In the genomic region with DNA sequence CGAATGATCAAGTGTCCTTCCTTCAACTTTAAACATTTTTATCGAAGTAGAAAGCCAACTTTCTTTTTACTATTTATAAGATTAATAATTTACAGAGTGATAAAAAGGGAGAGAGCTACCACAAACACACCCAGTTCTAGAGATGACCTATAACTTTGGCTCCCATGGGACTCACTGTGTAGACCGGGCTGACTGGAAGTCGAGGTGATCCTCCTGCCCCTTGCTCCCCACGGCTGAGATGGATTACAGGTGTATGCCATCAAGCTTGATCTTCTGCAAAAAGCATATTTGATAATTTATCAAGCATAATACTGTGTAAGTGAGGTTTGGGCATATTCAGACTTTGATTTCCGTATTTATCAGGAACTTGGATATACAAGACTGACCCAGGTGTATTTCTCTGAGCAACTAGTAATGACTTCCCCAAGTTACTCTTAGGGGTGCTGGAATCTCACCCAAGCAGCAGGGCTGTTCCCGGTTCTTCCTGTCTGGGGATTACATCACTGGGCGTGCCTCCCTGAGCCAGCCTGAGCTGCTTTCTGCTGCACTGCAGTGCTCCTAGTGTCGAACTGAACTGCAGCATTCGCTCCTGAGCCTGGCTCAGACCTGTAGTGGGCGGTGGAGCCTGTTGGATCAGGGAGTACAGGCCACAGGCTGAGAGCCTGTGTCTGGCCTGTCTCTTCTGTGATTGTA, we compare ENCODE assay signal across 8 mouse cellular contexts. TPM values are rescaled to one million over a fixed set of nuclear protein-coding genes. Genes with fewer than 3 reads are reported as not detected.
DNase-seq lines count a peak whose midpoint lies in the region; ATAC-seq and TF ChIP-seq lines count a peak whose summit lies in the region.

No protein-coding gene starts in this region.

- TF ChIP-seq CTCF in forebrain, postnatal 0 days (IDR thresholded peaks at IDR 0.05; ENCODE audit: low read depth), result peak; percentile 28
- peak; percentile 17; the same call in 1 of the 2 replicates for TF ChIP-seq CTCF in bone marrow, adult 2 months (IDR thresholded peaks at IDR 0.05; ENCODE audit: control insufficient read depth, insufficient read depth, low read length)

- TF ChIP-seq POLR2A in bone marrow, adult 2 months (IDR thresholded peaks at IDR 0.05; ENCODE audit: borderline replicate concordance, control insufficient read depth, low read depth, low read length), result no peak

- ATAC-seq in forebrain, postnatal 0 days, result peak; percentile 53; the same call in 1 of the 2 replicates
- ATAC-seq in forebrain, embryonic 12.5 days (ENCODE audit: low FRiP score), result no peak
- ATAC-seq in liver, embryonic 16.5 days (ENCODE audit: low read depth), result peak; percentile 63
- ATAC-seq in stomach, embryonic 15.5 days (ENCODE audit: insufficient read depth, low FRiP score, low read depth), result peak; percentile 80
- no peak for ATAC-seq in forebrain, embryonic 15.5 days (replicated peaks)

- H3K9ac ChIP-seq in forebrain, postnatal 0 days, result no peak overlapping the region
- no peak overlapping the region for H3K9ac ChIP-seq in forebrain, embryonic 12.5 days
- H3K9ac ChIP-seq in liver, embryonic 16.5 days (ENCODE audit: low read depth, low read length), result no peak overlapping the region
- H3K9ac ChIP-seq in stomach, embryonic 15.5 days, result no peak overlapping the region
- no peak overlapping the region for H3K9ac ChIP-seq in forebrain, embryonic 15.5 days (replicated peaks)

- no peaks in the 10 kb centered on the region for H3K9me3 ChIP-seq in forebrain, postnatal 0 days (ENCODE audit: low read length)
- no peaks in the 10 kb centered on the region for H3K9me3 ChIP-seq in forebrain, embryonic 12.5 days
- no peaks in the 10 kb centered on the region for H3K9me3 ChIP-seq in liver, embryonic 16.5 days (replicated peaks; ENCODE audit: control insufficient read depth, low read length)
- H3K9me3 ChIP-seq in stomach, embryonic 15.5 days, result no peaks in the 10 kb centered on the region
- no peaks in the 10 kb centered on the region for H3K9me3 ChIP-seq in forebrain, embryonic 15.5 days

- no peak overlapping the region for H3K4me3 ChIP-seq in forebrain, postnatal 0 days (ENCODE audit: low read depth, low read length)
- no peak overlapping the region for H3K4me3 ChIP-seq in forebrain, embryonic 12.5 days (replicated peaks)
- H3K4me3 ChIP-seq in bone marrow, adult 2 months (replicated peaks; ENCODE audit: control insufficient read depth, low read depth, low read length), result no peak overlapping the region
- H3K4me3 ChIP-seq in liver, embryonic 16.5 days (ENCODE audit: low read depth, low read length), result no peak overlapping the region
- H3K4me3 ChIP-seq in stomach, embryonic 15.5 days (replicated peaks), result no peak overlapping the region
- H3K4me3 ChIP-seq in forebrain, embryonic 15.5 days, result no peak overlapping the region

- H3K27me3 ChIP-seq in forebrain, postnatal 0 days (ENCODE audit: insufficient read depth, low read length), result no peaks in the 10 kb centered on the region
- H3K27me3 ChIP-seq in forebrain, embryonic 12.5 days, result no peaks in the 10 kb centered on the region
- H3K27me3 ChIP-seq in liver, embryonic 16.5 days (ENCODE audit: control insufficient read depth, insufficient read depth, low read depth, low read length), result no peaks in the 10 kb centered on the region
- no peaks in the 10 kb centered on the region for H3K27me3 ChIP-seq in stomach, embryonic 15.5 days (replicated peaks)
- no peaks in the 10 kb centered on the region for H3K27me3 ChIP-seq in forebrain, embryonic 15.5 days

- intact Hi-C loops in gastrocnemius, postnatal 14 days (cut with DNase I; ENCODE audit: low total_unique reads), result no loop called here

- peaks cover 11% of the 10 kb centered on the region for H3K36me3 ChIP-seq in forebrain, postnatal 0 days (ENCODE audit: insufficient read depth)
- H3K36me3 ChIP-seq in forebrain, embryonic 12.5 days (replicated peaks), result peaks cover 29% of the 10 kb centered on the region
- no peaks in the 10 kb centered on the region for H3K36me3 ChIP-seq in liver, embryonic 16.5 days (ENCODE audit: control insufficient read depth, insufficient read depth)
- H3K36me3 ChIP-seq in stomach, embryonic 15.5 days, result peaks cover 11% of the 10 kb centered on the region
- peaks cover 14% of the 10 kb centered on the region for H3K36me3 ChIP-seq in forebrain, embryonic 15.5 days

- H3K4me1 ChIP-seq in forebrain, postnatal 0 days (ENCODE audit: insufficient read depth), result 0 out of 2 replicates have a peak, but pooled peaks cover 5% of the 10 kb centered on the region
- H3K4me1 ChIP-seq in forebrain, embryonic 12.5 days, result peaks cover 11% of the 10 kb centered on the region
- H3K4me1 ChIP-seq in bone marrow, adult 2 months (ENCODE audit: control insufficient read depth, insufficient read depth, low read length), result peaks cover 4% of the 10 kb centered on the region; the same call in 1 of the 2 replicates
- H3K4me1 ChIP-seq in liver, embryonic 16.5 days (ENCODE audit: control insufficient read depth, low read depth, low read length), result peaks cover 10% of the 10 kb centered on the region
- peaks cover 5% of the 10 kb centered on the region; the same call in 1 of the 2 replicates for H3K4me1 ChIP-seq in stomach, embryonic 15.5 days
- H3K4me1 ChIP-seq in forebrain, embryonic 15.5 days, result peaks cover 12% of the 10 kb centered on the region

- H3K27ac ChIP-seq in forebrain, postnatal 0 days (ENCODE audit: low read depth, low read length), result no peak overlapping the region
- no peak overlapping the region for H3K27ac ChIP-seq in forebrain, embryonic 12.5 days
- H3K27ac ChIP-seq in bone marrow, adult 2 months (ENCODE audit: control insufficient read depth, insufficient read depth, low read depth, low read length, poor library complexity), result 0 out of 2 replicates have a peak overlapping the region, but pooled peaks have one; percentile 30
- H3K27ac ChIP-seq in liver, embryonic 16.5 days (ENCODE audit: low read length), result no peak overlapping the region
- H3K27ac ChIP-seq in stomach, embryonic 15.5 days, result peak overlapping the region; percentile 73; the same call in 1 of the 2 replicates
- no peak overlapping the region for H3K27ac ChIP-seq in forebrain, embryonic 15.5 days (replicated peaks)

- no peak overlapping the region for H3K4me2 ChIP-seq in forebrain, postnatal 0 days (ENCODE audit: low read depth)
- H3K4me2 ChIP-seq in forebrain, embryonic 12.5 days, result no peak overlapping the region
- no peak overlapping the region for H3K4me2 ChIP-seq in liver, embryonic 16.5 days (ENCODE audit: low read depth, low read length)
- no peak overlapping the region for H3K4me2 ChIP-seq in stomach, embryonic 15.5 days
- no peak overlapping the region for H3K4me2 ChIP-seq in forebrain, embryonic 15.5 days (replicated peaks)

- 75% methylated on average over 11 of the region's 11 CpGs for WGBS in forebrain, postnatal 0 days
- WGBS in forebrain, embryonic 12.5 days, result 83% methylated on average over 11 of the region's 11 CpGs
- WGBS in bone marrow, adult 2 months, result 47% methylated on average over 11 of the region's 11 CpGs
- WGBS in liver, embryonic 16.5 days (ENCODE audit: insufficient replicate concordance), result 47% methylated on average over 11 of the region's 11 CpGs
- 49% methylated on average over 11 of the region's 11 CpGs for WGBS in stomach, embryonic 15.5 days
- 76% methylated on average over 11 of the region's 11 CpGs for WGBS in forebrain, embryonic 15.5 days

- no peak for DNase-seq in forebrain, postnatal 0 days
- DNase-seq in gastrocnemius, postnatal 14 days, result peak; percentile 76
- DNase-seq in kidney, adult 11 months, result peak; percentile 76

RNA-seq across cellular contexts. Expression of gene Dync1h1, which starts 7.4 kb away (rescaled TPM):
- 253 and 275 TPM in 2 replicates for total RNA-seq in forebrain, postnatal 0 days (2014; rRNA removed)
- 45.4 and 54.6 TPM in 2 replicates for polyA plus RNA-seq in forebrain, postnatal 0 days (2015; fragmentation: Nextera tagmentation; extraction: Ambion mirVana)
- polyA plus RNA-seq in forebrain, embryonic 12.5 days (2016; fragmentation: Nextera tagmentation; extraction: Ambion mirVana), result 97.5 and 98.8 TPM in 2 replicates
- 18.8 and 39.1 TPM in 2 replicates for polyA plus RNA-seq in bone marrow, adult 2 months (2011; ENCODE audit: insufficient read depth, insufficient read length, low replicate concordance, missing spikeins)
- total RNA-seq in gastrocnemius, postnatal 14 days (2021), result 10 to 100 TPM; 63.0 to 69.7 TPM
- polyA plus RNA-seq in liver, embryonic 16.5 days (2015; fragmentation: Nextera tagmentation; extraction: Ambion mirVana), result 10.0 and 13.6 TPM in 2 replicates
- 41.5 and 41.9 TPM in 2 replicates for polyA plus RNA-seq in stomach, embryonic 15.5 days (2015; fragmentation: Nextera tagmentation; extraction: Ambion mirVana)
- 96.2 and 97.4 TPM in 2 replicates for polyA plus RNA-seq in forebrain, embryonic 15.5 days (2015; fragmentation: Nextera tagmentation; extraction: Ambion mirVana)

Comparison
In these comparisons a context has a peak if more than half of its experiments do, and no peak if none do; other contexts are left out.
1. ATAC-seq: peak in forebrain, postnatal 0 days (single experiment), liver, embryonic 16.5 days (single experiment) and stomach, embryonic 15.5 days (single experiment); none in forebrain, embryonic 12.5 days (single experiment) and forebrain, embryonic 15.5 days (single experiment).
2. H3K27ac ChIP-seq: peak in bone marrow, adult 2 months (single experiment) and stomach, embryonic 15.5 days (single experiment); none in forebrain, postnatal 0 days (single experiment), forebrain, embryonic 12.5 days (single experiment), liver, embryonic 16.5 days (single experiment) and forebrain, embryonic 15.5 days (single experiment).